Mouse (Mus musculus): ENCODE results near the gene Ppp5c. TPM values are rescaled to one million over a fixed set of nuclear protein-coding genes. Genes with fewer than 3 reads are reported as not detected.

The Ppp5c gene
- total RNA-seq, 2 experiments from 2014 or later, result 146 to 147 TPM

DNA sequence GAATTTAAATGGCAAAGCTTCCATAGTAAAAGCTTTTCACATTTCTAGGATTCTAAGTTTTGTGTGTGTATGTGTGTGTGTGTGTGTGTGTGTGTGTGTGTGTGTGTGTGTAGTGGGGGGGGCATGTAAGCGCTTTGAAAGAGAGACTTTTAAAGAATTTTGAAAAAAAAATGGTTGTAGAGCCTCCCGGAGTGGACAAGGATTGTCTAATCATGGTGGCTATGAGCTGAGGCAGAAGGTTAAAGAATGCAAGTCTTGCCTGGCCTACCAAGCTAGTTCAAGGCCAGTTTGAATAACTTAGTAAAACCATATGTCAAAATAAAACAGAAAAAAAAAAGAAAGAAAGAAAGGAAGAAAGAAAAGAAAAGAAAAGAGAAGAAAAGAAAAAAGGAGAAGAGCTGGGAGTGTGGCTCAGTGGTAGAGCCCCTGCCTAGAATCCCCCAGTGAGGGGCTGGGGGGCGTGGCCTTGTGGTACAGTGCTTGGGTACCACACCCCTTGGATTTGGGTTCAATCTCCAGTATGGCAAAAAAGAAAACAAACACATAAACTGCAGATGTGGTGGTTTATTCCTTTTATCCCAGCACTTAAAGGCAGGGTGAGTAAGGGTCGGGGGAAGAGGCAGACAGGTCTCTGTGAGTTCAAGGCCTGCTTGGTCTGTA, 27.7 kb upstream of the Ppp5c start:
- DNase-seq (ENCODE audit: low spot score in 2 of 2), result no peak

- DNase-seq (ENCODE audit: low spot score in 2 of 2), result no peak
Measured at GRCm38 (mm10) chr7:17054325-17054989, 26.7 kb upstream of the Ppp5c start.

- no peak for DNase-seq (ENCODE audit: low spot score in 2 of 2)
Measured at GRCm38 (mm10) chr7:17050933-17051594, 23.3 kb upstream of the Ppp5c start.

- no peak for DNase-seq (ENCODE audit: low spot score in 2 of 2)
Measured at GRCm38 (mm10) chr7:17050491-17050890, 22.8 kb upstream of the Ppp5c start.

GRCm38 (mm10) chr7:17048431-17049190, 20.9 kb upstream of the Ppp5c start:
- DNase-seq (ENCODE audit: low spot score in 2 of 2), result no peak

DNA sequence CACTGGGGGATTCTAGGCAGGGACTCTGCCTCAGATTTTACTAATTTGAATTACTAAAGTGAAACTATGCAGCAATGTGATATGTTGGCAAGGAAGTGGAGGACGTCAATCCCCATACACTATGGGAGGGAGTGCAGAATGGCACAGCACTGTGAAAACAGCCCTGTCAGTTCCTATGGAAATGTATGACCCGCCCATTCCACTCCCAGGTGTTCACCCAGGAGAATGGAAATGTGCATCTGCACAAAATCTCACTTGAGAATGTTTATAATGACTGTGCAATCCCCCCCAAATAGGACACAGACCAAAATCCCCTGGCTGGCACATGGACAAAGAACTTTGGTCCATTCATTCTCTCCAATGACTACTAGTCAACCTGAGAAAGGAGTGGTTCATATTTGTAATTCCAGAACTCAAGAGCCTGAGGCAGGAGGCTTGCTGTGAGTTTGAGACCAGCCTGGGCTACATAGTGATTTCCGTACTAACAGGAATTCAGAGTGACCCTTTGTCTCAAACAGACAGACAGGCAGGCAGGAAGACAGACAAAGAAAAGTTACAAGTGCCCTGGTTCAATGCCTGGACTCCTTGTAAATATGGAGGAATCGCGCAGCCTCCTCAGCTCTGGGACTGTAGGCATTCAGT, 19.4 kb upstream of the Ppp5c start:
- no peak for DNase-seq (ENCODE audit: low spot score in 2 of 2)

GRCm38 (mm10) chr7:17045743-17046142, 18.0 kb upstream of the Ppp5c start:
- no peak for DNase-seq (ENCODE audit: low spot score in 2 of 2)

- no peak for DNase-seq (ENCODE audit: low spot score in 2 of 2)
Measured at GRCm38 (mm10) chr7:17039373-17039772, 11.6 kb upstream of the Ppp5c start.

DNA sequence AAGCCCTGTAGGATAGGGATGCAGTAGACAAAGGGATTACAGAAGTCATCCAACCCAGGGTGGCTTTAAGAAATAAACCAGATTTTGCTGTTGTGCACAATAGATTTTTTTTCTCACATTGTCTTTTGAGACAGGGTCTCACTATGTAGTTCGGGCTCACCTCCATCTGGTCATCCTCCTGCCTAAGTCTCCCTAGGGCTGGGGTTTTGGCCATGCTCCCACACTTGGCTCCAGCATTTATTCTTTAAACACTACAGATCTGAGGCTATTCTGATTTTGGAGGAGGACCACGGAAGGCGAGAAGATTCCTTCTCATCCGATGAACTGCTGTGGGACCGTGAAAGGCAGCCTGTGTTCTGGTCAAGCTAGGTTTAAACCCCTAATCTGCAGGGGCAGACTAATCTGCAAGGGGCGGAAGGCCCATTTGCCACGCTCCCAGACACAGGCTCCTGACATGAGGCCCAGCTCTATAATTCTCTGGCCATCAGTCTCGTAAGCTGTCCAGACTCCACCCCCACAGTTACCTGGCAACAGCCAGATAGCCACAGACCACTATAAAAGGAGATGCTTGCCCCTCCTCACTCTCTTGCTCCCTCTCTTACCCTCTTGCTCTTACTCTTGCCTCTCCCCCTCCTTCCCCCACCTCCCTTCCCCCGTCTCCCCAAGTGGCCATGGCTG, 10.4 kb upstream of the Ppp5c start:
- no peak for DNase-seq (ENCODE audit: low spot score in 2 of 2)

DNA sequence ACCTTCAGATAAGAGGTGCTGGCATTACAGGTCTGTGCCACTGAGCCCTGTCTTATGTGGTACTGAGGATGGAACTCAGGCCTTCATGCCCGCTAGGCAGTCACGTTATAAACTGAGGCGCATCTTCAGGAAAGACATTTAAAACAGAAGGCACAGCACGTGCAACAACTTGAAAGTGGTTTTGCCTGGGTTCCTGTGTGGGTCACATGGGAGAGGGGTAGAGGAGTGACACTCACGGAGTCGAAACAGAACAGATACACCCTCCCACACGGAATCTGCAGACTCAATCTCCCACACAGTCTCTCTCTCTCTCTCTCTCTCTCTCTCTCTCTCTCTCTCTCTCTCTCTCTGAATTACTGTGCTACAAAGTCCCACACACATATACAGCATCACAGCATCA, 2.5 kb upstream of the Ppp5c start:
- DNase-seq (ENCODE audit: low spot score in 2 of 2), result peak; percentile 44 to 63

DNA sequence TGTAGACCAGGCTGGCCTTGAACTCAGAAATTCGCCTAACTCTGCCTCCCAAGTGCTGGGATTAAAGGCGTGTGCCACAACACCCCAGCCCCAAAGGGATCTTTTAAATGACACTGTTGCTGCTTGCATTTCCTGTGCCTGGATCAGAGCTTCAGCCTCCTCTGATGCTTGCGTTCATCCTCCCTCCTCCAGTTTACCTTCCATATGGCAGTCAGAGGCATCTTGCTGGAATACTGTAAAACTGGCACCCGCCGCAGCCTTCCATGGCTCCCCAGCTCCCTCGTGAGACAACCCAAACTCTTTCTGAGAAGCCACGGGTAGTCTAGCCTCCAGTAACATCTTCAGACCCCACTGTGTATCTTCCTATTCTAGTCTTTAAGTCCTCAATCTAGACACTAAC, 1.2 kb upstream of the Ppp5c start:
- DNase-seq (ENCODE audit: low spot score in 2 of 2), result peak in 1 of 2 experiments; percentile 59

DNA sequence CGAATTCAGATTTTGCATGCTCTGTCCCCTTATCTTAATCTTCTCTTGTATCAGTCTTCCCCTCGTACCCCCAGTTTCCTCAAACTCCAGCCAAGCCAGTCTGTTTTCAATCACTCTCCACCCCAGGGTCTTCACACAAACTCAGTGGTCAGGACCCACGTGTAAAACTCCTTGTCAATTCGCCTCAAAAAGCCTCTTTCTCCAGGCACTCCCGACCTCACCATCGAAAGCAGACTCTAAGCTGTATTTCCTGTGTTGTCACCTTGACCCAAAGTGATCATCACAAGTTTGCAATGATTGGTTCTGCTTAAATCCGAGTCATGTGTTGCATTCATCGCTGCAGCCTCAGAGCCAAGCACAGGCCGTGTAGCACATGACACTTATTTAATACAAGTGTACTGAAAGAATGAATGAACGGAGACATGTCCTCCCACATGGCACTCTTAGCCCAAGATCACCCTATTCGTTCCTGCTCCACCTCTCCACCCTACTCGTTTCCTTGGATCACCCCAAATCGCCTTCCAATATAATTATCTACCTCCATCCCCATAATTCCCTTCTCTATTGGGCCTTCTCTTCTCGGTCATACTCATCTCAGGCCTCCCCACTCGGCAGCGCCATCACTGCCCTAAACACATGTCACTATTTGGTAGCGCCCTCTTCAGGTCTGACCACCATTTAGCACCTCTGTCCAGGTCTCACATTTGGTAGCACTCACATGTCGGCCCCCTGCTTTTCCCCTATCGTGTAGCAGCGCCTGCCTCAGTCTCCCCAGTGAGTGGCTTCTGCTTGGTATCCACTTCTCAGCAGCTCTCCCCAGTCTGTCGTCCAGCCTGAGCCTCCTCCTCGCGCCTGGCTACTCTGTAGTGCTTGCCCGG, 775 bp downstream of the Ppp5c start:
- DNase-seq (ENCODE audit: low spot score in 2 of 2), result peak; percentile 64 to 75

DNA sequence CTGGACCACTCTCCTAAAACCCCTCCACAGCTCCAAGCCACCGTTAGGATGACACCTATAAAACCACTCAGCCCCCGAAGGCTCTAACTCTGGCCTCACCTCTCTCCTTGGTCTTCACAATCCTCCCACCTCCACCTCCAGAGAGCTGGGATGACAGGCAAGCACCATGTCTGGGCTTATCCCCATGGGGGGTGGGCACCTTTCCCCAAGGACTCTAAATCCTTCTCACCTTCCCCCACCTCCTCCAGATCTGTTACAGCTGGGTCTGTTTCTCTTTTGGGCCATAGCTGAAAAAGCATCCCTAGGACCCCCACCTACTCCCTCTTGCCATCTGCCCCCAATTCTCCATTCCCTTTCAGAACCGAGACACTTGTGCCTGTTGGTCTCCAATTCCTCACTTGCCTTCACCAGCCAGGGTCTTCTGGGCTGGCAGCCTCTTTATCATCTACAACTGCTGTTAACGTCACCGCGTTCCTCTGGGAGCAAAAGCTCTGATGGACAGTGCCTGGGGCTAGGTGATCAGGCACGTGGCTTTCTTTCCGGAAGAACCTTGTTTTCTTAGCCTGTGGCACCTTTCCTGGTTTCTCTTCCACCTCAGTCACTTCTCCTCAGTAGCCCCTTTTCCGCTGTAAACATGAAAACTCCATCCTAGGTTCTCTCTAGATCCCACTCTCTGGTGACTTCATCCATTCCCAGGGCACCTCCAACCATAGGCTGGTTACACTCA, 1.7 kb downstream of the Ppp5c start:
- no peak for DNase-seq (ENCODE audit: low spot score in 2 of 2)

- DNase-seq (ENCODE audit: low spot score in 2 of 2), result no peak
Measured at GRCm38 (mm10) chr7:17025505-17025894, 2.2 kb downstream of the Ppp5c start.

DNA sequence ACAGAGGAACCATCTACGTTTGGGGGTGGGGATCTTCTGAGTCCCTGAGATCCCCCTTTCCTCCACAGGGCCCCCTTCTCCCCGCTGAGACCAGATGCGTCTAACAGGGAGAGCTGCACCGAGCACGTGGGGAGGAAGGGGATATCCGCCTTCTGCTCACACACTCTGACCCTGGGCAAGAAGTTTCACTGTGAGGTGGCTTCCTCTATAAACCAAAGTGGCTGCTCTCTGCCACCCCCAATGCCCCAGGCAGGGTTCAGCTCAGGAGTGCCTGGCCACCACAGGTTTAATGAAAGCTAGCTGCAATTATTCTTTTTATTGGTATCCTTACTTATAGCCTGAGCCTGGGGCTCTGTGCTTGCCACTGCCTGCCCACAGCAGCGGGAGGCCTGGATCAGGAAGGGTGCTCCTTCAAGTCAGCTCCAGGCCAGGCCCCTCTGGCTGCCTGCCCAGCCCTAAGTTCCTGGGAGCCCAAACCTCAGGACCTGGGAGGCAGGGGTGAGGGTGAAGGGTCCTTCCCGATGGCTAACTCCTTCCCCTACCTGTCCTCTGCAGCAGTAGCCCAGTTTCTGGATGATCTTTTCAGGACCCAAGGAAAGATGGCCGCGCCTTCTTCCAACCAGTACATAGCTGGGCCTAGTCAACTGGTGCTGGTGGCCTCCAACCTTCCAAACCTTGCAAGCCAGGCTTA, 2.8 kb downstream of the Ppp5c start:
- no peak for DNase-seq (ENCODE audit: low spot score in 2 of 2)

DNA sequence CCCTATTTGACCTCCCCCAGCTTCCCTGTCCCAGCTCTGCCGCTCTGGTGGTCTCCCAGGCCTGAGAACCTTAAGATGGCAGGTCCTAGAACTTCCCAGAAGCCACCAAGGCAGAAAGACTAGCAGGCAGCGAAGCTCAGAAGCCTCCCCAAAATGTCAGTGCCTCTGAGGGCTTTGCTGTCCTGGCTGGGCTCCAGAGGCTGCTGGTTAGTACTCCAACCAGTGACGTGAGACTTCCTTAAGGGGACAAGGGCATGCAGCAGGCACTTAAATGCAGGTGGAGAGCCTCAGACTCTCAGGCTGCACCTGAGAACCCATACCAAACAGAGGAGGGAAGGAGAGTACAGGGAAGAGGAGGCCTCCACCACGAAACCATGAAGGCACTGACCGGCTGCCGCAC, 3.6 kb downstream of the Ppp5c start:
- DNase-seq (ENCODE audit: low spot score in 2 of 2), result no peak

DNA sequence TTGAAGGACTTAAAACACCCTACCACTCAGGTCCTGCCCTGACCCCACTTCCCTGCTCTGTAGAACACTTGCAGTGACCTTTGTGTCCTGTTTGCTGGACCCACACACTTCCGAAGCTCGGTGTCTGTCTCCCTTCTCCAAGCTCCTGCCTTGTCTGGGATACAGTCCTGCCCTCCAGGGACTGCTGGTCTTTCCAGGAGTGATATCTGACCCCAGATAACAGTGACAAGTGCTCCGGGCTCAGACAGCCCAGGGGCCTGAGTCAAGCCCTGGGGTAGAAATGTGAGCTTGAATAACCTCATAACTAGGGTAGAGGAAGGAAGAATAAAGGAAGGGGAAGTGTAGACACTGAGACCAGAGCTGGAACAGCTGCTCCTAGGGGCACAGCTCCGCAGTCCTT, 4.0 kb downstream of the Ppp5c start:
- DNase-seq (ENCODE audit: low spot score in 2 of 2), result no peak

DNA sequence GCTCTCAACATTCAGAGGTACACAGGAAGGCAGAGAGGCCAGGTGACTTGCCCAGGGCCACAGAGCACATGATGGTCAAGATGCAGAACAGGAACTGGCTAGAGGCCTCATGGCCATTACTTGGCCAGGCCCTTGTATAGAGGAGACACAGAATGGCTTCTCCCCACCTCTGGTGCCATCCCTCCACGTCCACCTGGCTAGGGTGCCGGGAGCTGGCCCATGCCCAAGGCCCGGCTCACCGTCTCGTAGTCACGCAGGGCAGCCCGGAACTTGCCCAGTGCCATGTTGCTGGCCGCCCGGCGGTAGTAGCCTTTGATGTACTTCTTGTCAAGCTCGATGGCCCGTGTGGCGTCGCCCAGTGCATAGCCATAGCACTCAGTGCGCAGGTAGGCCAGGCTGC, 5.5 kb downstream of the Ppp5c start:
- DNase-seq (ENCODE audit: low spot score in 2 of 2), result no peak
